Mouse (Mus musculus) heart, postnatal 4 days (tissue): ENCODE results near the gene Gm6710. TPM values are rescaled to one million over a fixed set of nuclear protein-coding genes. Genes with fewer than 3 reads are reported as not detected.
"Not testable (repeated sequence)": the region's sequence is repeated elsewhere in the genome, so short reads cannot be mapped to it uniquely, and the experiment has no call there.

ENCODE experiments used
- DNase-seq: peaks from one replicate; pipeline ENCODE4 v3.0.0; 2021
- total RNA-seq, 2 experiments: library from RNA; stranded (reverse); gene quantifications; 2 replicates each; pipeline ENCODE4 v1.2.3; 2021

Gm6710 gene
- total RNA-seq: 10 to 100 TPM; 22.4 to 23.6 TPM

- DNase-seq: not testable (repeated sequence)
Observed at GRCm38 (mm10) chr2:175869024-175869423, at the start of gene Gm6710. Gene Gm6710, plus strand, starts transcription at chr2:175869219.

Other genes starting within 250 kb of the Gm6710 start
- not detected for gene Gm11007, start 225.2 kb upstream of the Gm6710 start, total RNA-seq
- 10 to 100 TPM; 11.3 to 12.4 TPM for gene Zfp969, start 165.6 kb upstream of the Gm6710 start, total RNA-seq
- not detected for gene Gm2007, start 127.7 kb upstream of the Gm6710 start, total RNA-seq
- 1 to 10 TPM in 1 of 2 experiments, under 1 TPM in 1; 0.27 to 6.9 TPM for gene Gm14288, start 68.1 kb upstream of the Gm6710 start, total RNA-seq
- gene Zfp966, start 61.9 kb downstream of the Gm6710 start, total RNA-seq: 1 to 10 TPM; 3.9 to 4.1 TPM
- 10 to 100 TPM; 17.1 to 18.9 TPM for gene Gm2026, start 96.1 kb downstream of the Gm6710 start, total RNA-seq